Mouse (Mus musculus): ENCODE measurements around the gene Rpl6. TPM values are rescaled to one million over a fixed set of nuclear protein-coding genes. Genes with fewer than 3 reads are reported as not detected.
"Not testable (repeated sequence)": the region's sequence is repeated elsewhere in the genome, so short reads cannot be mapped to it uniquely, and the experiment has no call there.

Gene Rpl6
- total RNA-seq, 2 experiments from 2014 or later, result 382 to 446 TPM

DNA sequence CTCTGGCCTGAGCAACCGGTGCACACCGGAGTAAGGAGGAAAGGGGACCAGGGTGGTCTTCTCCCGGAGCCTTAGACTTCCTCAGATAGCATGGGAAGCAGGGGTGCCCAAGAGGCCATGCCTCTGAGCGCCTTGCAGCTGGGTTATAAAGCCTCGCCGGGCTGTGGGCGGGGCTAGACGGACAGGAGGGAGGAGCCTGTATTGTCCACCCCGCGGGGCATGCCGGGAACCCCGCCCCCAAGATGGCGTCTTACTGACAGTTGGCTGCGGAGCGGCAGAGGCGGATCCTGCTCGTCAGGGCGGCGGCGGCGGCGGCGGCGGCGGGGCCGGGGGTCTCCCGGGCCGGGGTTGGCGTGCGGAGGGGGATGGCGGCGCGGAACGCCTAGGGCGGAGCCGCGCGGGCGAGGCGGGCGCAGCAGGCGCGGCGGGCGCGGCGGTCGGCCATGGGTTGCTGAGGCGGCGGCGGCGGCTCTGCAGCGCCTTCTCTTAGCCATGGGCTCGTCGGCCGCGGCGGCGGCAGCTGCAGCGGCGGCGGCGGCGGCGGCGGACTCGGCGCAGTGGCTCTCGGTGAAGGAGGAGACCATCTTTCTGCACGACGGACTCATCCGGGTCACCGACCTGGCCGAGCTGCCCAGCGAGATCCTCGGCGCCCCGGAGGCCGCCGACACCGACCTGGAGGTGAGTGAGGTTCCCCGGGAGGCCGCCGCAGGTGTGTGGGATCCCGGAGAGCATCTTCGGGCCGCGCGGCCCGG lies 15.9 kb downstream of the Rpl6 start, which contains the start of gene Hectd4:
Gene Hectd4 (plus strand): TSS at position 240 of the 752 bp plus-strand sequence.
- peak; percentile 96 to 97 for DNase-seq
- intact Hi-C loops (cut with DNase I), result loop anchor here (2.0 to 5.0 kb wide), 2 partner anchors 157 to 173 kb away; no protein-coding TSS in a partner anchor

DNA sequence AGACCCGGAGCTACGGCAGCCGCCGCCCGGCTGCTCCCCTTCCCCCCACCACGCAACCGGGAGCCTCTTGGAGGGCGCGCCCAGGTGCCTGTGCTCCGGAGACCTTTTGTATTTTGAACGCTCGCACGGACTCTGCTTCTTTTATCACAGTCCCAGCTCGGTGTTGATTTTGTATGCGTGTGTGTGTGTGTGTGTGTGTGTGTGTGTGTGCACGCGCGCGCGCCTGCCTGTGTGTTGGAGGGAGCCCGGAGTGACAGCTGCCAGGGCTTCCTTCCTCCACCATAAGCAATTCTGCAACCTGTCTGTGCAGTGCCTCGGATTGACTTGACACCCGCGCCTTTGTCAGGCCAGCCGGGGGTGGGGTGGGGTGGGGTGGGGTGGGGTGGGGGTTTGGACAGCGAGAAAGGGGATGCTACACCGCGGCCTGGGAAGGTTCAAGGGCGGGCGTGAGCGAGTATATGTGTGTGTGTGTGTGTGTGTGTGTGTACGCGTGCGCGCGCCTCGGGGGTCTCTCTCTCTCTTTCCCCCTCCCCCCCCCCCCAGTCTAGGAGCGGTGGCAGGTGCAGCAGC lies 16.5 kb downstream of the Rpl6 start:
- intact Hi-C loops (cut with DNase I), result no loop called here
- DNase-seq, result peak in 1 of 2 experiments; percentile 40

DNA sequence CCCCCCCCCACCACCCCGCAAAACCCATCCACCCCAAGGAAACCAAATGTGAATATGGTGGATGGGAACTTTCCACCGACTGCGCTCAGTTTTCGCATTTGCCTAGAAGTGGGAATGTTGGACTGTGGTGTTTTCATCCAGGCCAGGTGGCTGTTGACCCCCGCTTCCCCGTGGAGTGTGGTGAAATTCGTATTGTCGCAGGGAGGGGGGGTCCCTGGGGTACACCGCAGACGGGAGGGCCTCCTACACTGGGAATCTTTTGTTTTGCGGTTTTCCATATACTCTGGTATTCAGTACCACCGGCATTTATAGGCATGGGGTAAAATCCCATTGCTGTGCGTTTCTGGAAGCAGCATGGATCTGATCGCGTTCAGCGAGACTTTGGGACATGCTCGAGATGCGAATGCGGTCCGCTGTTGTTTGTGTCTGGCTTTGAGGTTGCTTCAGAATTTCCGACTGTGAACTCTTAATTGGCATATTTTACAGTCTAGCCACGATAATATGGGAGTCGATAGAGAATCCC lies 17.1 kb downstream of the Rpl6 start:
- intact Hi-C loops (cut with DNase I), result no loop called here
- DNase-seq, result no peak

DNA sequence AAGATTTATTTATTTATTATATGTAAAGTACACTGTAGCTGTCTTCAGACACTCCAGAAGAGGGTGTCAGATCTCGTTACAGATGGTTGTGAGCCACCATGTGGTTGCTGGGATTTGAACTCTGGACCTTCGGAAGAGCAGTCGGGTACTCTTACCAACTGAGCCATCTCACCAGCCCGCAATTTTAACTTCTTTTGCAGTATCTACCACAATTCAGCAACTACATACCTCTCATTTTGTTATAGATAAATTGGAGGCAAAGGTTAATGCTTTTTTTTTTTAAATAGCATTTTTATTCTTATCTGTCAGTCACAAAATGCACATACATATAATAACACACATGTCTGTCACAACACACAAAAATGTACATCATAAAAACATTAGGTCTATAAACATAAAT lies 19.7 kb downstream of the Rpl6 start:
- intact Hi-C loops (cut with DNase I); DNase-seq: not testable (repeated sequence)

DNA sequence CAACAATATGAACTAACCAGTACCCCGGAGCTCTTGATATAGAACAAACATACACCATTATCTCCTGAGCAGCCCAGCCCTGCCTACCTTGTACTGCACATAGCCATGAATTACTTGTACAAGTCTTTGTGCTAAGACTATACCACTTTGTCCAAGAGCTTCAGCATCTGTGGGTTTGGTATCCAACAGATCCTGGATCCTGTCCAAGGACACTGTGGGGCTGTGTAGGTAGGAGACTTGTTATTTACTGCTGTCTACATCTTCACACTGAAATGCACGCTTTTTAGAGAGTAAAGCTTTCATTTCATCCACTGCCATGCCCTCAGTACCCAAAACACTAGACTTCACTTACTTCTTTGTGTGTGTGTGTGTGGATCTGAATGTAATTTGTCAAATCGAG lies 20.6 kb downstream of the Rpl6 start:
- intact Hi-C loops (cut with DNase I), result no loop called here
- no peak for DNase-seq

DNA sequence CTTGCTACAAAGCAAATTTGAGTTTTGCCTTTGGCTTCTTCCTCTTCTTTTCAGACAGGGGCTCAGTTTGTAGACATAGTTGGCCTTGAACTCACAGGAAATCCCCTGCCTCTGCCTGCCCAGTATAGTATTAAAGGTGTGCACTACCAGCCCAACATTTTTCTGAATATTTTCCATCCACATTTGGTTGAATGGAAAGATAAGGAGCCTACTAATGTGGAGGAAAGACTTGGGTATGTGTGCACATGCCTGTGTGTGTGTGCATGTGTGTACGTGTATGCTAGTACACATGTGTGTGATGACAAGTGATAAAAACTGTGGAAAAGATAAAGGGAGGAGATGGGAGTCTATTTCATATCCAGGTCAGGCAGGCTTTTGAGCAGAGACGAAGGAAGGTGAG lies 21.6 kb downstream of the Rpl6 start:
- intact Hi-C loops (cut with DNase I), result no loop called here
- no peak for DNase-seq

DNA sequence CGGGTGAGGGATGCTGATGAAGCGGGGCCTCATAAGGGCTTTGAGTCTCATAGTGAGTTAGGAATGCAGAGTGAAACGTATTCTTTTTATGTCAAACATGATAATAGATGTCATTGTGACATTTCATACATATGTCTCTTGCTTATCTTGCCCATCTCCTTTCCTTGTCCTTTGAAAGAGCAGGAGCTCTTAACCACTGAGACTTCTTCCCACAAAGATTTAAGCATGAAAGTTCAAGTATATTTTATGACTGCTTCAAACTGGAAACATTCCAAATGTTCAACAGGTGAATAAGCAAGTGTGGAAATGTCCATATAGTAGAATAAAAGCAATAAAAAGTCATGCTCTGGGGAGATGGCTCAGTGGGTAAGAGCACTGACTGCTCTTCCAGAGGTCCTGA lies 22.1 kb downstream of the Rpl6 start:
- intact Hi-C loops (cut with DNase I), result no loop called here
- no peak for DNase-seq

DNA sequence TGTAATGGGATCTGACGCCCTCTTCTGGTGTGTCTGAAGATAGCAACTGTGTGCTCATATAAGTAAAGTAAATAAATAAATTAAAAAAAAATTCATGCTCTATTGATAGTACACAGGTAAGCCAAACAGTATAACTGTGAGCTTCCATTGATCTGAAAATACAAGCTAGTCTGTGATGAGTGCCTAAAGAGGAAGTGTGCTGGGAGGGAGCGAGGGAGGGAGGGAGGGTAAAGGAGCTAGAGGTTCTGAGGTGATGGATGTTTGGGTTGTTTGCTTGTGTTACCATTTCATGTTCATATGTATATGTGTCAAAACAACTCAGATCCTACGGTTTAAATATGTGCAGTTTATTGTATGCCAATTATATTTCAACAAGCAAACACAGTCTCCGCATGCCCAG lies 22.6 kb downstream of the Rpl6 start:
- no peak for DNase-seq
- intact Hi-C loops (cut with DNase I), result no loop called here

DNA sequence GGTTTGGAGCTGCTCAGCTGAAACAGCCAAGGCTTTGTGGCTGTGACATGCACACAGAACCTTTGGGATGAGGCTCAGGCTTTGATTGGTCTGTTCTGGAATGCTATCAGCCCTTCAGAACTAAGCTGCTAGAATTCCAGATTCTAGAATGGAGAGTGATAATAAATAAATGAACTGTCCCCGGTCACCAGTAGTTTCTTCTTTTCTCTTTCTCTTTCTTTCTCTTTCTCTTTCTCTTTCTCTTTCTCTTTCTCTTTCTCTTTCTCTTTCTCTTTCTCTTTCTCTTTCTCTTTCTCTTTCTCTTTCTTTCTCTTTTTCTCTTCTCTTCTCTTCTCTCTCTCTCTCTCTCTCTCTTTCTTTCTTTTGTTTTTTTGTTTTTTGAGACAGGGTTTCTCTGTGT lies 23.0 kb downstream of the Rpl6 start:
- DNase-seq; intact Hi-C loops (cut with DNase I): not testable (repeated sequence)

DNA sequence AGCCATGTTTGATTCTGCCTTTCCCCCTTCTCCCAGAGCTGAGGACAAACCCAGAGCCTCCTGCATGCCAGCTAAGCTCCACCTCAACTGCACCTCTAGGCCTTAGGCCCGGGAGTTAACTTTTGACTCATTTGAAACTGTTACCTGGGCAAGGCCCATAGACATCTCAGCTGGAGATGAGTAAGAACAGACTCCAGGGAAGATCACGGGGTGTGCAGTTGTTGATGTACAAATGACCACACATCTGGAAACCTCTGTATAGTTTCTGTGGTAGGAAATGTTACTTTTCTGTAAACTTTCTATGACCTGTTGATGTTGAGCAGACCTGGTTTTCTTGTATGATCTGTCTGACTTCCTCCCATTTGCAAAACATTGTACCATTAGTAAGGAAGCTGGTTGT lies 24.9 kb downstream of the Rpl6 start:
- intact Hi-C loops (cut with DNase I), result no loop called here
- DNase-seq, result no peak

DNA sequence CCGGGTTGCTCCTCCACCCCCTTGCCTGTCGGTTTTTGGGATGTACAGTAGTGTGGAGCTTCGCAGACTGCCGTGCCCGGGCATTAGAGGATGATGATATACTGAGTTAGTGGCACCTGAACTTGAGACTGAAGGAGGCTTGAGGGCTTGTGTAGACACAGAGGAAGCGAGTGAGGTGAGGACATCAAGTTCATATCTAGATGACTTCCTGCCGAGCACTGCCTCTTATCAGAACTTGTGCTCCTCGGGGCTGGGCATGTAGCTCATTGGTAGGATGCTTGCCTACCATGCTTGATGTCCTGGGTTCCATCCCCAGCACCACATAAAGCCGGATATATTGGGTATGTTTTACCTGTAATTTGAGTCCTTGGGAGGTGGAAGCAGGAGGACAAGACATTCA lies 26.5 kb downstream of the Rpl6 start:
- intact Hi-C loops (cut with DNase I), result no loop called here
- no peak for DNase-seq

DNA sequence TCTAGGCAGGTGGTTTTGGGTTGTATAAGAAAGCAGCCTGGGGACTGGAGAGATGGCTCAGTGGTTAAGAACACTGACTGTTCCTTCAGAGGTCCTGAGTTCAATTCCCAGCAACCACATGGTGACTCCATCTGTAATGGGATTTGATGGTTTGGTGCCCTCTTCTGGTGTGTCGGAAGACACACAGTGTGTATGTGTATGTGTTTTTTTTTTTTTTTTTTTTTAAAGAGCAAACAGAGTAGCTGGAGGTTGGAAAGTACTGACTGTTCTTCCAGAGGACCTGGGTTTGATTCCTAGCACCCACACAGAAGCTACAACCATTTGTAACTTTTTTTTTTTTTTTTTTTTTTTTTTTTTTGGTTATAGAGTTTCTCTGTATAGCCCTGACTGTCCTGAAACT lies 28.5 kb downstream of the Rpl6 start:
- DNase-seq, result no peak
- intact Hi-C loops (cut with DNase I), result no loop called here

DNA sequence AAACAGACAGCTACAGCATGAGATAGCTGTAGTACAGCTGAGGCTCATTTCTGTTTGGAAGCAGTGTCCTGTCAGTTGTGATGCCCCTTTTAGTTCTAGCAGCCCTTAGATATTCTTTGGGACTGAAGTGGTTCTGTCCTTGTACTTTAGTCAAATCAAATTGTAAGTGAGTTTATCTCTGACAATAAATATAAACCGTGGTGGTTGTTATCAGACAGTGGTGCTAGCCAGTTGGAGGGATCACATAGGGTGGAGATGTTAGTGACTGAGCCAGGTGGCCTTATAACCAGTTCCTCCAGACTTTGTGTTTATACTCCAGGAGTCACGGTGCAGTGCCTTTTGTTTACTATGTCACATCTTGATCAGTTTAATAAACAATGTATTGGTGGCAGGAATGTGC lies 29.4 kb downstream of the Rpl6 start:
- no peak for DNase-seq
- intact Hi-C loops (cut with DNase I), result no loop called here

DNA sequence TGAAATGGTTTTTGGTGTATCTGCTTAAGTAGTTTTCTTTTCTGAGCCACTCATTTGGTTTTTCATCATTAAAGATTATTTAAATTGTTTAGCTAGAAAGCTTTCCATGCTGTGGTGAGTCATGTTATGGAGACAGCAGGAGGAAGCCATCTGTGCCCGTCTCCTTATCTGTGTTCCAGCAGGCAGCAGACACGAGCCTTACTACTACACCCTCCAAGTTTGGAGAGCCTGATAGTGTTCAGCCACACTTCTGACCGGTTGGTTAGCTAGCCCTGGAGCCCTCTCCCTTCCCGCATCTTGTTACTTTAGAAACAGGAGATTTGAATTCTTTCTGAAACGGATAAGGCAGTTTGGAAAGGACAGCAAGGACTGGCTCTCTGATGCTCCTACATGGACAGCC lies 31.9 kb downstream of the Rpl6 start:
- intact Hi-C loops (cut with DNase I), result no loop called here

DNA sequence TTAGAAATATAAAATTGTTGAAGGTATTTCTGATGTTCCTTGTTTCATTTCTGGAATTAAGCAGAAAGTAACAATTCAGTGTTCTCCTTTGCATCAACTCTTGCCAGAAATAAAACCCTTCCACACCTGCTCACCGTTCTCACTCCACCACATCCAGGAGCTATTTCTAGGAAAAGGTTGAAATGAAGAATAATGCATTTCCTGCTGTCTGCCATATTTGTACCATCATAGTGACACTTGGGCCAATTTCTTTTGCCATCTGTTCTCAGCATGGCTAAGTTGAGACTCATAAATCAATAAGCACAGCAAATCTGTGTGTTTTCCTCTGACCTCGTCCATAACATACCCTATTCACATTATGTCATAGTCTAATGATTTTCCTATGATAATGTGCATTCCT lies 33.9 kb downstream of the Rpl6 start:
- intact Hi-C loops (cut with DNase I), result no loop called here
- no peak for DNase-seq

More for the DNA sequence above, 31.9 kb downstream of the Rpl6 start:
- DNase-seq, result no peak

DNA sequence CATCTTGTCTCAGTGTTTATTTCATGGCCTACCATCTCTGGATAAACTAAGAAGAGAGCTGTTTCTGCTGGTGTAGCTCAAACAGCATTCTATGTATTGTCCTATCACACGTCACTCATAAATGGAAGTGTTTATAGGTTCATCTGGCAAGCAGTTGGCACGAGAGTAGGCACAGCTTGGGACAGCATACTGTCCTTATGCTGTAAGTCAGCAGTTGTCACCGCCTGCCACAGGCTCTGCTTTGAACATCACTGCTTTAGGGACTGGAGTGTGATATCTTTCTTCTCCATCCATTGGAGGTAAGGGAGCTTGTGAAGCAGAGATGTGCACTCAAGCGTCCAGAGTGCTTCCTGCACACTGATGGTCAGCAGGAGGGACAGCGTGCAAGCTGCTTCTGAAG lies 35.6 kb downstream of the Rpl6 start:
- no peak for DNase-seq
- intact Hi-C loops (cut with DNase I), result no loop called here

DNA sequence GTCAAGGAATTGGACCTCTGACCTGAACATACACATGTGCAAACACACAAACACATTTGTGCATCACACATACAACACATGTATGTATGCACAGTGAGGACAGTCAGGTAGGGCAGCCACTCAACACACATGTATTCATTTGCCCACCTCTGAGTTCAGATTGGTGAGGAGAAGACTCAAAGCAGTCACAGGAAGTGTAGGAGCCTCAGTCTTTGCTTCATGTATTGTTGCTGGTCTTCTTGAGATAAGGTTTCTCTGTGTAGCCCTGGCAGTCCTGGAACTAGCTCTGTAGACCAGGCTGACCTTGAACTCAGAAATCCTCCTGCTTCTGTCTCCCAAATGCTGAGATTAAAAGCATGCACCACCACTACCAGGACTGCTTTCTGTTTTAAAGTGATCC lies 36.9 kb downstream of the Rpl6 start:
- DNase-seq, result no peak
- intact Hi-C loops (cut with DNase I), result no loop called here

DNA sequence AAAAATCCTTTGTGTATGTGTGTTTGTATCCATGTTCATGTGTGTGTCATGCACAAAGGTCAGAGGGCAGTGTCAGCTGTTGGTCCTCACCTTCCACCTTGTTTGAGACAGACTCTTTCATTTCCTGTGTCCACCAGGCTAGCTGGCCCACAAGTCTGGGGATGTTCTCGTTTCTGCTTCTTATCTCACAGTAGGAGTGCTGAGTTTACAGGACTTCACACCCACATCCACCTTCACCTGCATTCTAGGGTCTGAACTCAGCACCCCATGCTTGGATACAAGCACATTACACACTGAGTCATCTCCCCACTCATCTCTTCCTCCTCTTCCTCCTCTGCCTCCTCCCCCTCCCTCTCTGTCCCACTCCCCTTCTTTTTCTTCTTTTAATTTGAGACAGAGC lies 38.0 kb downstream of the Rpl6 start:
- DNase-seq, result no peak
- intact Hi-C loops (cut with DNase I), result no loop called here

DNA sequence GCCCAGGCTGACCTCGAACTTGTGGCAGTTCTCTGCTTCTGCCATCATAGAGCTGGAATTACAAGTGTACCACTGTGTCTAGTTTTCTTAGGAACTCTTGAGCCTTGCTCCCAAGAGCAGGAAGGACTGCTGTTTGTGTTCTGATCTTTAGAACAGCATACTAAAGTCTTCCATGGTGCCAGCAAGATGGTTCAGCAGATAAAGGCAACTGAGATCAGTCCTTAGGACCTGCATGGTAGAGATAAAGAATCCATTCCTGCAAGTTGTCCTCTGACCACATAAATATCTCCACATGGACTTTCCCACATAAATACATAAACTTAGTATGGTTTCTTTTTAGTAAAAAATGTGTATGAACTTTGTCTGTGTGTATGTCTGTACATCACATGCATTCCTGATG lies 38.4 kb downstream of the Rpl6 start:
- intact Hi-C loops (cut with DNase I), result no loop called here
- DNase-seq, result no peak

DNA sequence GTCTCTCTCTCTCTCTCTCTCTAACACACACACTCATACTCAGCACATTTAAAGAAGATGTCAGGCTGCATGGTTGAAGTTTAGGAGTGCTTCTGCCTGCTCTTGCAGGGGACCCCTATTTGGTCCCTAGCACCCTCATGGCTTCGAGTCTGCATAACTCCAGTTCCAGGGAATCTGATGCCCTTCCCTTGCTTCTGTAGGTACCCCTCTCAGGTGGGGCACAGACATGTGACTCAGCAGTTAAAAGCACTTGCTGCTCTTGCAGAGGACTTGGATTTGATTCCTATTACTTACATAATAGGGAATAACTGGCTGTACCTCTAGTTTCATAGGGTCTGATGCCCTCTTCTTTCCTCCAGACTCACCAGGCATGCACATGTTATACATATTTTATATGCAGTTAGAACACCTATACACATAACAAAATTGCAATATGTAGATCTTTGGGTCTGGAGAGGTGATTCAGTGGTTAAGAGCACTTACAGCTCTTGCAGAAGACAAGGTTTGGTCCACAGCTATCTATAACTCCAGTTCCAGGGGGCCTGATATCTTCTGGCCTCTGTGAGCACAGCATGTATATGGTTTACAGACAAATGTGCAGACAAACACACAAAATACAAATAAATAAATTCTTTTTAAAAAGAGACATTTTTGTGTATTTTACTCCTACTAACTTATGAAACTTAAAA lies 39.5 kb downstream of the Rpl6 start:
- no peak for DNase-seq
- intact Hi-C loops (cut with DNase I), result no loop called here

DNA sequence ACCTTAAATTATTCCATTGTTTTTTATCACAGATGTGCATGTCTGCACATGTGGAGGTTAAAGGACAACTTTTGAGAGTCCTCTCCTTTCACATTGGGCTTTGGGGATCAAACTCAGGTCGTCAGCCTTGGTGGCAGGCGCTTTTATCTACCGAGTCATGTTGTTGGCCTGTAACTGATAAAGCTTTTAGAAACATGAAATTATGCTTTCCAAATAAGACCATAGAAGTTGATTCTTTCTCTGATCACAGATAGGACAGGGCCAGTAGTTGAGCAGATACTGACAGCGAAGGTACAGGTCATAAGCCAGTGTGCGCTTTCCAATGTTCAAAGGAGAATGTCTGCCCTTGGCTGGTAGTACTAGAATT lies 40.1 kb downstream of the Rpl6 start:
- no peak for DNase-seq
- intact Hi-C loops (cut with DNase I), result no loop called here

DNA sequence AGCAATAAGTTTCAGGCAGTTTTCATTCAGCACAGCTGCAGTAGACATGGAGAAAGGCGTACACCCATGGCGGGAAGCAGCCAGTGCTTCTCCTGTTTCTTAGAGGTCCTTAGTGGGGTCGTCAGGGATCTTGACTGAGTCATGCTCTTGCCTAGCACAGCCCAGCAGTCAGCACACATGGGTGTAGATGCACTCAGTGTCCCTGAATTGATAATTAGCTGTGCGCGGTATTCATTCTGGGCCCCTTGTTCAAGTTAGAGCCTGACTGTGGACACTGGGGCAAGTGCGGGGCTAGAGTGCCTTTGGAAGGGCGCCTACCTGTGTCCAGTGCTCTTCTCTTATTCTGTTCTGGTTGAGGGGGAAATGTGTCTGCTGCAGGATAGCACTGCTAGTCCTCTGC lies 40.9 kb downstream of the Rpl6 start:
- DNase-seq, result no peak
- intact Hi-C loops (cut with DNase I), result no loop called here

Data from gastrocnemius, postnatal 36 days (tissue).